8 mouse cellular contexts compared by ENCODE assay signal in the genomic region with DNA sequence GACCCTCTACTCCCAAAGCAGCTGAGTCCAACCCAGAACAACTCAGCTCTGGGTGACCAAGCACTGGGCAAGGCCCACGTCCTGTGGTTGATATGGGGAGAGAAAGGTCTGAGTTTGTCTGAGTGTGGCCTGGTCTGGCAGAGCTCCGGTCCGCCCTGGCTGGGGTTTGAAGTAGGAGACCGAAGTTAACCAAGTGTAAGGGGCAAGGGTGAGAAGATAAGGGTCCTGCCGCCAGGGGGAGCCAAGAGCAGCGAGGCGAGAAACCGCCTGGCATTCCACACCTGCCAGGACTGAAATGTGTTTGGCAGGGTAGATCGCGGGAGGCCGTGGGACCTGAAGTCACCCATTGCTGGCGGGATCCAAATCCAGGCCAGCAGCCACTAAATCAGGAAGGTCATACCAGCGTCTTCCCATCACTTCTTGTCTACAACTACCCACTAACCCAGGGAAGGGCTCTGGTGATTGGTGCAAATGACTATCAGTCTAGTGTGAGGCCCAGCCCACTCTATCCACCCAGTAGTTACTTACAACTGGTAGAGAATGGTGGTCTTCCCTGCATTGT. TPM values are rescaled to one million over a fixed set of nuclear protein-coding genes. Genes with fewer than 3 reads are reported as not detected.
DNase-seq lines count a peak whose midpoint lies in the region; ATAC-seq and TF ChIP-seq lines count a peak whose summit lies in the region.

No protein-coding gene starts in this region.

- 0 out of 2 replicates have a peak, but pooled peaks have one; percentile 30 for ATAC-seq in embryonic facial prominence, embryonic 12.5 days (ENCODE audit: insufficient number of reproducible peaks, insufficient read depth, low FRiP score, low TSS enrichment)
- peak; percentile 26; the same call in 1 of the 2 replicates for ATAC-seq in heart, embryonic 12.5 days (ENCODE audit: insufficient number of reproducible peaks, low FRiP score)
- ATAC-seq in kidney, embryonic 16.5 days (ENCODE audit: low FRiP score, low TSS enrichment) = peak; percentile 35

- dilution Hi-C loops in CH12.LX (cut with MboI; ENCODE audit: extremely low pct_ligation_motif_present, extremely low pct_unique_long_range_greater_than_20kb, low sequenced_read_pairs) = no loop called here

- peak overlapping the region; percentile 92 for H3K4me2 ChIP-seq in CH12.LX (ENCODE audit: insufficient read depth, low read depth, poor library complexity, severe bottlenecking)
- peak overlapping the region; percentile 92 for H3K4me2 ChIP-seq in embryonic facial prominence, embryonic 12.5 days (replicated peaks)
- H3K4me2 ChIP-seq in heart, embryonic 12.5 days = peak overlapping the region; percentile 94
- peak overlapping the region; percentile 92 for H3K4me2 ChIP-seq in kidney, embryonic 16.5 days (replicated peaks; ENCODE audit: low read depth, low read length)

- DNase-seq in CH12.LX (ENCODE audit: extremely low read depth) = peak; percentile 92
- DNase-seq in adrenal gland, postnatal 14 days = peak; percentile 89
- peak; percentile 79 to 88 for DNase-seq in lung, postnatal 4 days
- peak; percentile 58 for DNase-seq in right cerebral cortex, postnatal 25 days
- DNase-seq in adipocyte (ENCODE audit: low spot score) = no peak

- H3K79me2 ChIP-seq in CH12.LX (replicated peaks; ENCODE audit: control insufficient read depth, extremely low read depth, insufficient read depth, poor library complexity, severe bottlenecking) = no peaks in the 10 kb centered on the region

- TF ChIP-seq RAD21 in CH12.LX (IDR thresholded peaks at IDR 0.05; ENCODE audit: low read depth, low read length) = peak; percentile 66

- peak; percentile 66 for TF ChIP-seq POLR2A in CH12.LX (IDR thresholded peaks at IDR 0.05; ENCODE audit: low read depth, low read length)

- H3K27me3 ChIP-seq in CH12.LX (replicated peaks) = no peaks in the 10 kb centered on the region
- H3K27me3 ChIP-seq in embryonic facial prominence, embryonic 12.5 days = 0 out of 2 replicates have a peak, but pooled peaks cover 5% of the 10 kb centered on the region
- peaks cover 45% of the 10 kb centered on the region for H3K27me3 ChIP-seq in heart, embryonic 12.5 days (replicated peaks)
- H3K27me3 ChIP-seq in kidney, embryonic 16.5 days (ENCODE audit: insufficient read depth, low read length) = 0 out of 2 replicates have a peak, but pooled peaks cover 3% of the 10 kb centered on the region

- peak overlapping the region; percentile 85 for H3K27ac ChIP-seq in CH12.LX (ENCODE audit: insufficient read depth, low read depth)
- no peak overlapping the region for H3K27ac ChIP-seq in embryonic facial prominence, embryonic 12.5 days
- H3K27ac ChIP-seq in heart, embryonic 12.5 days (ENCODE audit: poor library complexity, severe bottlenecking) = no peak overlapping the region
- no peak overlapping the region for H3K27ac ChIP-seq in kidney, embryonic 16.5 days (ENCODE audit: low read length)

- TF ChIP-seq EP300 in CH12.LX (IDR thresholded peaks at IDR 0.05; ENCODE audit: low read length) = no peak

- 8% methylated on average over 13 of the region's 13 CpGs for WGBS in embryonic facial prominence, embryonic 12.5 days
- WGBS in heart, embryonic 12.5 days = 5% methylated on average over 13 of the region's 13 CpGs
- WGBS in kidney, embryonic 16.5 days = 10% methylated on average over 13 of the region's 13 CpGs

- H3K9ac ChIP-seq in CH12.LX (ENCODE audit: insufficient read depth, low read depth) = peak overlapping the region; percentile 84
- H3K9ac ChIP-seq in embryonic facial prominence, embryonic 12.5 days = no peak overlapping the region
- H3K9ac ChIP-seq in heart, embryonic 12.5 days = 0 out of 2 replicates have a peak overlapping the region, but pooled peaks have one; percentile 66
- peak overlapping the region; percentile 63 for H3K9ac ChIP-seq in kidney, embryonic 16.5 days (replicated peaks; ENCODE audit: low read length)

- H3K9me3 ChIP-seq in CH12.LX (replicated peaks; ENCODE audit: low read length) = no peaks in the 10 kb centered on the region
- H3K9me3 ChIP-seq in embryonic facial prominence, embryonic 12.5 days = no peaks in the 10 kb centered on the region
- no peaks in the 10 kb centered on the region for H3K9me3 ChIP-seq in heart, embryonic 12.5 days (replicated peaks)
- no peaks in the 10 kb centered on the region for H3K9me3 ChIP-seq in kidney, embryonic 16.5 days (ENCODE audit: low read length)

- peak; percentile 81 to 93 for TF ChIP-seq CTCF in CH12.LX (conservative IDR thresholded peaks at IDR 0.05 in 1 of 2, IDR thresholded peaks at IDR 0.05 in 1 of 2; ENCODE audit: low read depth in 2 of 2, low read length in 2 of 2)

- peaks cover 4 to 29% of the 10 kb centered on the region in 2 experiments for H3K36me3 ChIP-seq in CH12.LX (replicated peaks in 1 of 2; ENCODE audit: control insufficient read depth in 1 of 2, insufficient read depth in 1 of 2, low read length in 1 of 2)
- no peaks in the 10 kb centered on the region for H3K36me3 ChIP-seq in embryonic facial prominence, embryonic 12.5 days
- H3K36me3 ChIP-seq in heart, embryonic 12.5 days = no peaks in the 10 kb centered on the region
- no peaks in the 10 kb centered on the region for H3K36me3 ChIP-seq in kidney, embryonic 16.5 days (ENCODE audit: insufficient read depth, low read length)

- peak overlapping the region; percentile 65 to 76 (median 75) for H3K4me3 ChIP-seq in CH12.LX (replicated peaks in 1 of 3; ENCODE audit: low read depth in 2 of 3, low read length in 2 of 3, poor library complexity in 1 of 3)
- H3K4me3 ChIP-seq in embryonic facial prominence, embryonic 12.5 days = peak overlapping the region; percentile 46
- H3K4me3 ChIP-seq in heart, embryonic 12.5 days = peak overlapping the region; percentile 48
- peak overlapping the region; percentile 58 for H3K4me3 ChIP-seq in kidney, embryonic 16.5 days (ENCODE audit: low read length)

- peaks cover 19 to 67% of the 10 kb centered on the region in 2 experiments for H3K4me1 ChIP-seq in CH12.LX (ENCODE audit: control insufficient read depth in 1 of 2, insufficient read depth in 2 of 2)
- peaks cover 12% of the 10 kb centered on the region for H3K4me1 ChIP-seq in embryonic facial prominence, embryonic 12.5 days
- H3K4me1 ChIP-seq in heart, embryonic 12.5 days (replicated peaks) = peaks cover 23% of the 10 kb centered on the region
- peaks cover 26% of the 10 kb centered on the region for H3K4me1 ChIP-seq in kidney, embryonic 16.5 days (ENCODE audit: insufficient read depth, low read length)

- in situ Hi-C loops in CH12.LX (cut with MboI; ENCODE audit: low pct_ligation_motif_present, low pct_unique_long_range_greater_than_20kb, low sequenced_read_pairs) = loop anchor here (5.0 kb wide), 1 partner anchor 33 kb away; a partner anchor contains a TSS

TF ChIP-seq in CH12.LX, 34 proteins besides CTCF, POLR2A, EP300 and RAD21 (continues in another document):
- TF ChIP-seq MXI1 (IDR thresholded peaks at IDR 0.05; ENCODE audit: low read depth, low read length) (peak; percentile 91), HCFC1 (IDR thresholded peaks at IDR 0.05; ENCODE audit: low read depth, low read length) (peak; percentile 9; the same call in 1 of the 2 replicates), RCOR1 (conservative IDR thresholded peaks at IDR 0.05; ENCODE audit: low read depth, low read length) (0 out of 2 replicates have a peak, but pooled peaks have one; percentile 56)

RNA-seq across cellular contexts. Expression of a gene that starts 1.4 kb away (rescaled TPM):
- total RNA-seq in CH12.LX (2012; rRNA removed) = 28.2 and 28.5 TPM in 2 replicates
- total RNA-seq in CH12.LX (2014; rRNA removed) = 32.2 and 33.1 TPM in 2 replicates
- 36.1 and 45.5 TPM in 2 replicates for polyA plus RNA-seq in CH12.LX (2012; ENCODE audit: insufficient read length, low read depth)
- total RNA-seq in adrenal gland, postnatal 14 days (2021) = 1.1 and 4.4 TPM in 2 replicates
- 6.9 and 7.6 TPM in 2 replicates for polyA plus RNA-seq in embryonic facial prominence, embryonic 12.5 days (2016; fragmentation: Nextera tagmentation; extraction: Ambion mirVana)
- 3.4 and 3.9 TPM in 2 replicates for polyA plus RNA-seq in heart, embryonic 12.5 days (2016; fragmentation: Nextera tagmentation; extraction: Ambion mirVana)
- polyA plus RNA-seq in kidney, embryonic 16.5 days (2015; fragmentation: Nextera tagmentation; extraction: Ambion mirVana) = 7.3 and 7.4 TPM in 2 replicates

RNA-seq across cellular contexts. Expression of a gene that starts 8.4 kb away (rescaled TPM):
- total RNA-seq in CH12.LX (2012; rRNA removed) (0.04 and 0.08 TPM in 2 replicates), CH12.LX (2014; rRNA removed) (not detected in 2 replicates)
- polyA plus RNA-seq in CH12.LX (2012; ENCODE audit: insufficient read length, low read depth) = 0.16 TPM in 1 of 2 replicates, not detected in the other
- 4.3 and 4.8 TPM in 2 replicates for total RNA-seq in adrenal gland, postnatal 14 days (2021)
- polyA plus RNA-seq in embryonic facial prominence, embryonic 12.5 days (2016; fragmentation: Nextera tagmentation; extraction: Ambion mirVana) = 0.32 and 0.70 TPM in 2 replicates
- polyA plus RNA-seq in heart, embryonic 12.5 days (2016; fragmentation: Nextera tagmentation; extraction: Ambion mirVana) = 0.31 TPM in 1 of 2 replicates, not detected in the other
- 1.8 and 2.3 TPM in 2 replicates for polyA plus RNA-seq in kidney, embryonic 16.5 days (2015; fragmentation: Nextera tagmentation; extraction: Ambion mirVana)

RNA-seq across cellular contexts. Expression of a gene that starts 28.2 kb away (rescaled TPM):
- total RNA-seq in CH12.LX (2012; rRNA removed) (0.46 and 0.55 TPM in 2 replicates), CH12.LX (2014; rRNA removed) (0.12 TPM in 1 of 2 replicates, not detected in the other)
- 0.36 and 0.59 TPM in 2 replicates for polyA plus RNA-seq in CH12.LX (2012; ENCODE audit: insufficient read length, low read depth)
- total RNA-seq in adrenal gland, postnatal 14 days (2021) = 7.8 and 10.4 TPM in 2 replicates
- 14.8 and 16.6 TPM in 2 replicates for polyA plus RNA-seq in embryonic facial prominence, embryonic 12.5 days (2016; fragmentation: Nextera tagmentation; extraction: Ambion mirVana)
- 6.1 and 8.5 TPM in 2 replicates for polyA plus RNA-seq in heart, embryonic 12.5 days (2016; fragmentation: Nextera tagmentation; extraction: Ambion mirVana)
- 12.8 TPM in 2 replicates for polyA plus RNA-seq in kidney, embryonic 16.5 days (2015; fragmentation: Nextera tagmentation; extraction: Ambion mirVana)

RNA-seq across cellular contexts. Expression of a gene that starts 31.9 kb away (rescaled TPM):
- total RNA-seq in CH12.LX (2012; rRNA removed) = 5,182 and 5,259 TPM in 2 replicates
- 3,446 and 3,465 TPM in 2 replicates for total RNA-seq in CH12.LX (2014; rRNA removed)
- polyA plus RNA-seq in CH12.LX (2012; ENCODE audit: insufficient read length, low read depth) = 2,949 and 3,228 TPM in 2 replicates
- 1,235 and 1,395 TPM in 2 replicates for total RNA-seq in adrenal gland, postnatal 14 days (2021)
- 942 and 959 TPM in 2 replicates for polyA plus RNA-seq in embryonic facial prominence, embryonic 12.5 days (2016; fragmentation: Nextera tagmentation; extraction: Ambion mirVana)
- 654 and 675 TPM in 2 replicates for polyA plus RNA-seq in heart, embryonic 12.5 days (2016; fragmentation: Nextera tagmentation; extraction: Ambion mirVana)
- polyA plus RNA-seq in kidney, embryonic 16.5 days (2015; fragmentation: Nextera tagmentation; extraction: Ambion mirVana) = 950 and 1,086 TPM in 2 replicates

RNA-seq across cellular contexts. Expression of a gene that starts 58.6 kb away (rescaled TPM):
- not detected in 2 replicates for total RNA-seq in CH12.LX (2012; rRNA removed)
- total RNA-seq in CH12.LX (2014; rRNA removed) = not detected in 2 replicates
- polyA plus RNA-seq in CH12.LX (2012; ENCODE audit: insufficient read length, low read depth) = 0.07 and 0.11 TPM in 2 replicates
- 3.1 and 3.7 TPM in 2 replicates for total RNA-seq in adrenal gland, postnatal 14 days (2021)
- 0.65 and 0.67 TPM in 2 replicates for polyA plus RNA-seq in embryonic facial prominence, embryonic 12.5 days (2016; fragmentation: Nextera tagmentation; extraction: Ambion mirVana)
- 0.47 and 0.63 TPM in 2 replicates for polyA plus RNA-seq in heart, embryonic 12.5 days (2016; fragmentation: Nextera tagmentation; extraction: Ambion mirVana)
- 3.3 and 4.0 TPM in 2 replicates for polyA plus RNA-seq in kidney, embryonic 16.5 days (2015; fragmentation: Nextera tagmentation; extraction: Ambion mirVana)
